Mouse (Mus musculus): ENCODE measurements around the gene Gid8. TPM values are rescaled to one million over a fixed set of nuclear protein-coding genes. Genes with fewer than 3 reads are reported as not detected.

The Gid8 gene
- total and polyA plus RNA-seq, 3 experiments, result 52.8 to 65.5 TPM; not detected in 1

DNA sequence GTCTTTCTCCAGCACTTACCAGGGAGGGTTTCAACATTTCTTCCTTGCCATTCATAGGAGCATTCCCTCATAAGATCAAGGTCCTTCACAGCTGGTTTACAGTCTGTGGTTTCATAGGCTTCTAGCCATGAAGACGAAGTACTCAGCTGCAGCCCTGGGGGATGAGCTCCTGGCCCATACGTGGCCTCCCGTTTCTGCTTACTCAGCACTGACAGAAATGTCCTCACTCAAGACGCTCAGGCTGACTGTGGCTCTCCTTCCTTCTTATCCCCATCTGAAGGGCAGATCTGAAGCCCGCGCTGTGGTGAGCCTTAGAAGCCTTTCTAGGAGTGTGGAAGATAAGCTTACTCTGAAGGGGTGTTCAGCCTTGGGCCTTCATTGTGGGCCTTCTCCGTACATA lies 55.8 kb downstream of the Gid8 start:
- no peaks in the 10 kb centered on the region for H3K79me2 ChIP-seq (ENCODE audit: control insufficient read depth, insufficient read depth, low read length, poor library complexity)
- H3K9me3 ChIP-seq (replicated peaks; ENCODE audit: insufficient read depth, low read length), result no peaks in the 10 kb centered on the region
- DNase-seq (ENCODE audit: low read depth, low spot score), result no peak
- no peaks in the 10 kb centered on the region for H3K4me1 ChIP-seq (ENCODE audit: control insufficient read depth in 1 of 2, insufficient read depth in 2 of 2, low read length in 2 of 2)
- H3K9ac ChIP-seq (ENCODE audit: control insufficient read depth, low read depth, low read length, poor library complexity, severe bottlenecking), result no peak overlapping the region
- no peak for TF ChIP-seq E2F4 (IDR thresholded peaks at IDR 0.05; ENCODE audit: borderline replicate concordance, low read depth, low read length)
- no peak for TF ChIP-seq POLR2AphosphoS5 (IDR thresholded peaks at IDR 0.05; ENCODE audit: borderline replicate concordance, low read depth, low read length)
- no peak for TF ChIP-seq NRF1 (IDR thresholded peaks at IDR 0.05; ENCODE audit: insufficient read depth, low read depth, low read length, poor library complexity, severe bottlenecking)
- no peak for TF ChIP-seq RAD21 (IDR thresholded peaks at IDR 0.05; ENCODE audit: low read depth, low read length)
- TF ChIP-seq SIN3A (IDR thresholded peaks at IDR 0.05; ENCODE audit: low read length), result no peak
- no peak for TF ChIP-seq MAFK (IDR thresholded peaks at IDR 0.05; ENCODE audit: borderline replicate concordance, low read depth, low read length)
- no peak for TF ChIP-seq CHD1 (IDR thresholded peaks at IDR 0.05; ENCODE audit: low read depth, low read length)
- no peak for TF ChIP-seq TCF12 (IDR thresholded peaks at IDR 0.05; ENCODE audit: low read depth, low read length)
- TF ChIP-seq MXI1 (IDR thresholded peaks at IDR 0.05; ENCODE audit: low read depth, low read length), result no peak
- H3K4me3 ChIP-seq (ENCODE audit: control insufficient read depth in 1 of 2, insufficient read depth in 1 of 2, low read depth in 2 of 2, low read length in 2 of 2), result no peak overlapping the region
- H3K27me3 ChIP-seq (ENCODE audit: control insufficient read depth in 1 of 2, insufficient read depth in 2 of 2, low read length in 2 of 2), result no peaks in the 10 kb centered on the region
- no peak overlapping the region for H3K27ac ChIP-seq (ENCODE audit: control insufficient read depth, low read depth, low read length)
- no peaks in the 10 kb centered on the region for H3K36me3 ChIP-seq (ENCODE audit: control insufficient read depth in 1 of 2, insufficient read depth in 2 of 2, low read length in 2 of 2)

Other genes starting within 250 kb of the Gid8 start
- gene Ntsr1, start 210.1 kb upstream of the Gid8 start, total RNA-seq (2012; rRNA removed), result not detected in 2 replicates
- gene Ntsr1, start 210.1 kb upstream of the Gid8 start, polyA plus RNA-seq (2012; ENCODE audit: insufficient read depth in 1 of 2, insufficient read length in 2 of 2, low read depth in 1 of 2, low replicate concordance in 2 of 2, missing spikeins in 1 of 2), result not detected
- gene Mrgbp, start 128.8 kb upstream of the Gid8 start, total RNA-seq (2012; rRNA removed), result 40.3 and 44.9 TPM in 2 replicates
- gene Mrgbp, start 128.8 kb upstream of the Gid8 start, polyA plus RNA-seq (2012; ENCODE audit: insufficient read depth in 1 of 2, insufficient read length in 2 of 2, low read depth in 1 of 2, low replicate concordance in 2 of 2, missing spikeins in 1 of 2), result 10 to 100 TPM in 1 of 2 experiments, not detected in 1; 54.5 TPM
- 29.3 and 38.6 TPM in 2 replicates for gene Ogfr, start 120.9 kb upstream of the Gid8 start, total RNA-seq (2012; rRNA removed)
- gene Ogfr, start 120.9 kb upstream of the Gid8 start, polyA plus RNA-seq (2012; ENCODE audit: insufficient read depth in 1 of 2, insufficient read length in 2 of 2, low read depth in 1 of 2, low replicate concordance in 2 of 2, missing spikeins in 1 of 2), result 10 to 100 TPM in 1 of 2 experiments, not detected in 1; 44.7 TPM
- gene Col9a3, start 112.3 kb upstream of the Gid8 start, total RNA-seq (2012; rRNA removed), result 0.10 and 0.15 TPM in 2 replicates
- under 1 TPM in 1 of 2 experiments, not detected in 1; 0.56 TPM for gene Col9a3, start 112.3 kb upstream of the Gid8 start, polyA plus RNA-seq (2012; ENCODE audit: insufficient read depth in 1 of 2, insufficient read length in 2 of 2, low read depth in 1 of 2, low replicate concordance in 2 of 2, missing spikeins in 1 of 2)
- not detected in 2 replicates for gene Tcfl5, start 67.4 kb upstream of the Gid8 start, total RNA-seq (2012; rRNA removed)
- not detected for gene Tcfl5, start 67.4 kb upstream of the Gid8 start, polyA plus RNA-seq (2012; ENCODE audit: insufficient read depth in 1 of 2, insufficient read length in 2 of 2, low read depth in 1 of 2, low replicate concordance in 2 of 2, missing spikeins in 1 of 2)
- gene Dido1, start 118 bp upstream of the Gid8 start, total RNA-seq (2012; rRNA removed), result 27.9 and 30.1 TPM in 2 replicates
- 10 to 100 TPM; 17.8 to 35.1 TPM for gene Dido1, start 118 bp upstream of the Gid8 start, polyA plus RNA-seq (2012; ENCODE audit: insufficient read depth in 1 of 2, insufficient read length in 2 of 2, low read depth in 1 of 2, low replicate concordance in 2 of 2, missing spikeins in 1 of 2)
- 6.5 and 6.7 TPM in 2 replicates for gene Slc17a9, start 15.1 kb downstream of the Gid8 start, total RNA-seq (2012; rRNA removed)
- gene Slc17a9, start 15.1 kb downstream of the Gid8 start, polyA plus RNA-seq (2012; ENCODE audit: insufficient read depth in 1 of 2, insufficient read length in 2 of 2, low read depth in 1 of 2, low replicate concordance in 2 of 2, missing spikeins in 1 of 2), result 10 to 100 TPM in 1 of 2 experiments, not detected in 1; 16.1 TPM
- gene Bhlhe23, start 66.8 kb downstream of the Gid8 start, total RNA-seq (2012; rRNA removed), result not detected in 2 replicates
- gene Bhlhe23, start 66.8 kb downstream of the Gid8 start, polyA plus RNA-seq (2012; ENCODE audit: insufficient read depth in 1 of 2, insufficient read length in 2 of 2, low read depth in 1 of 2, low replicate concordance in 2 of 2, missing spikeins in 1 of 2), result not detected
- gene Ythdf1, start 210.8 kb downstream of the Gid8 start, total RNA-seq (2012; rRNA removed), result 33.0 and 36.8 TPM in 2 replicates
- 10 to 100 TPM in 1 of 2 experiments, not detected in 1; 72.2 TPM for gene Ythdf1, start 210.8 kb downstream of the Gid8 start, polyA plus RNA-seq (2012; ENCODE audit: insufficient read depth in 1 of 2, insufficient read length in 2 of 2, low read depth in 1 of 2, low replicate concordance in 2 of 2, missing spikeins in 1 of 2)
- not detected in 2 replicates for gene Birc7, start 218.9 kb downstream of the Gid8 start, total RNA-seq (2012; rRNA removed)
- gene Birc7, start 218.9 kb downstream of the Gid8 start, polyA plus RNA-seq (2012; ENCODE audit: insufficient read depth in 1 of 2, insufficient read length in 2 of 2, low read depth in 1 of 2, low replicate concordance in 2 of 2, missing spikeins in 1 of 2), result not detected
- gene Nkain4, start 244.6 kb downstream of the Gid8 start, total RNA-seq (2012; rRNA removed), result not detected in 2 replicates
- not detected for gene Nkain4, start 244.6 kb downstream of the Gid8 start, polyA plus RNA-seq (2012; ENCODE audit: insufficient read depth in 1 of 2, insufficient read length in 2 of 2, low read depth in 1 of 2, low replicate concordance in 2 of 2, missing spikeins in 1 of 2)

All from MEL (cell line).